Mouse (Mus musculus): ENCODE data around the gene Pdpk1.

Gene Pdpk1

GRCm38 (mm10) chr17:24037844-24038243, 112.9 kb downstream of the Pdpk1 start, which contains the start of gene Prss27:
Prss27 (plus strand) TSS chr17:24038144.
- no peak for DNase-seq (ENCODE audit: low read depth, low spot score)

- DNase-seq (ENCODE audit: low read depth, low spot score): no peak
These were observed 113.4 kb downstream of the Pdpk1 start for GRCm38 (mm10) chr17:24037360-24037759.

GRCm38 (mm10) chr17:24036954-24037353, 113.8 kb downstream of the Pdpk1 start:
- DNase-seq (ENCODE audit: low read depth, low spot score): no peak

- DNase-seq (ENCODE audit: low read depth, low spot score): no peak
These were observed 115.6 kb downstream of the Pdpk1 start for GRCm38 (mm10) chr17:24035087-24035486.

GRCm38 (mm10) chr17:24030551-24030950, 120.2 kb downstream of the Pdpk1 start:
- DNase-seq (ENCODE audit: low read depth, low spot score): no peak

GRCm38 (mm10) chr17:24029477-24029876, 121.2 kb downstream of the Pdpk1 start:
- DNase-seq (ENCODE audit: low read depth, low spot score): no peak

Measured in mesoderm, embryonic 11.5 days (tissue).